Mouse (Mus musculus): ENCODE data around the gene Olfr1061.
"Not testable (repeated sequence)": the region's sequence is repeated elsewhere in the genome, so short reads cannot be mapped to it uniquely, and the experiment has no call there.

Gene Olfr1061

GRCm38 (mm10) chr2:86413950-86414349, at the start of gene Olfr1061:
Gene Olfr1061 (minus strand): TSS chr2:86414050.
- no peak for DNase-seq (ENCODE audit: low read depth)

DNA sequence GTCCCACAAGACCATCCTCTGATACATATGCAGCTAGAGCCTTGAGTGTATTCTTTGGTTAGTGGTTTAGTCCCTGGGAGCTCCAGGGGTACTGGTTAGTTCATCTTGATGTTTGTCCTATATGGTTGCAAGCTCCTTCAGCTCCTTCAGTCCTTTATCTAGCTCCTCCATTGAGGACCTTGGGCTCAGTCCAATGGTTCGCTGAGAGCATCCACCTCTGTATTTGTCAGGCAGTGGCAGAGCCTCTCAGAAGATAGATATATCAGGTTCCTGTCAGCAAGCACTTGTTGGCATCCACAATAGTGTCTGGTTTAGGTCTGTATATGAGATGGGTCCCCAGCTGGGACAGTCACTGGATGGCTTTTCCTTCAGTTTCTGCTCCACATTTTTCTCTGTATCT, 46.6 kb upstream of the Olfr1061 start:
- DNase-seq (ENCODE audit: low read depth) = no peak

DNA sequence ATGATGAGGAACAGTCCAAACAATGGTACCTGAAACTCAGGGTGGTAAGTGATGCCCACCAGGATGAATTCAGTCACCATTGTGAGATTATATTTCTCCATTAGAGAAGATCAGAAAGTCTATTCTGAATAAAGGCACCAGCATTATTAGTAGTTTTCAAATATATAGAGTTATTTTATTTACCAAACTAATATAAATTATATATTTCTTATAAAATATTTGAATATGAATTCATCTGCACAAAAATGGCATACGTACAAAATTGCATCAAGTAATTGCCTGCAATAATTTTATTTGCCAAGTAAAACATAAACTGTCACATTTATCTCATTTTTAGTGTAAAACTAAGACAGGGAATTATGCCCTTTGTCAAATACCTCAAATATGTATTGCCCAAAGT, 42.3 kb upstream of the Olfr1061 start, which contains the start of gene Olfr1066:
Olfr1066 (minus strand) TSS at position 101 of the 400 bp plus-strand sequence.
- DNase-seq (ENCODE audit: low read depth) = no peak

- not testable (repeated sequence) for DNase-seq (ENCODE audit: low read depth)
Measured at GRCm38 (mm10) chr2:86450491-86450890, 36.6 kb upstream of the Olfr1061 start, which contains the start of gene Olfr1065. Gene Olfr1065 (minus strand): TSS chr2:86450591.

GRCm38 (mm10) chr2:86442101-86442500, 28.3 kb upstream of the Olfr1061 start:
- not testable (repeated sequence) for DNase-seq (ENCODE audit: low read depth)

DNA sequence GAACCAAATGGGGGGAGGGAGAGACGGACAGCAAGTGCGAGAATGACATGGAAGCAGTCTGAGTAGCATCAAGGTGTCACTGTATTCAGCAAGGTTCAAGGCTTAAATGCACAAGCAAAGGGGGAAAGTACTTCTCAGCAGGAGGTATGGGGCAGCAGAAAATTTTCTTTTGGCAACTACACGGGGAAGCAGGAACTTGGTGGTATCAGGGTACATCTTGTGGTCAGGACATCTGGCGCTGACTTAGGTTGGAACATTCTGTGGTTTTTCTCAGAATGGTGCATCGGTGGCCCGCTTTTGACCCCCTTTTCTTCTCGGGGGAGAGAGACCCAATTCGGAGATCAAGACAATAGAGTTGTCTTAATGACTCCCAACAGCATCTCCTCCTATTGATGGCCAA, 14.7 kb upstream of the Olfr1061 start:
- DNase-seq (ENCODE audit: low read depth) = not testable (repeated sequence)

DNA sequence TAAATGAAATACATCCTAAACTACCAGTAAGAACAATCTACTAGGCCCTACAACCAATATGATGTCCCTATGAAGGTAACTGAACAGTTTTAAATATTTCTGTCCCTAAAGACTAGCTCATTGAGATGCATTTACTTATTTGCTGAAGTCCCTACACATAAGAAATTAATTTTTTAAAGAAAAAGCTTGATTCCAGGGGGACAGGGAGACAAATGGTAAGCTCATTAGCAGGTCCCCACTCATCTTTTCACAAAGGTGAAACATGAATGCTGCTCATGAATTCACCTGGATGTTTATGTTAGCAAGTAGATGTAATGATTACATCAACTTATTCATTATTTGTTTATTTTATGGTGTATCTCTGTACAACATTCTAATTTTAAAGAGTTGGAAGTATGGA, 12.8 kb upstream of the Olfr1061 start, which contains the start of gene Olfr1062:
Olfr1062 (minus strand) TSS at position 101 of the 400 bp plus-strand sequence.
- not testable (repeated sequence) for DNase-seq (ENCODE audit: low read depth)

GRCm38 (mm10) chr2:86395114-86395513, 18.7 kb downstream of the Olfr1061 start:
- no peak for DNase-seq (ENCODE audit: low read depth)

GRCm38 (mm10) chr2:86388461-86388860, 25.4 kb downstream of the Olfr1061 start, which contains the start of gene Olfr1058:
Gene Olfr1058 (minus strand): TSS chr2:86388561.
- DNase-seq (ENCODE audit: low read depth) = not testable (repeated sequence)

DNA sequence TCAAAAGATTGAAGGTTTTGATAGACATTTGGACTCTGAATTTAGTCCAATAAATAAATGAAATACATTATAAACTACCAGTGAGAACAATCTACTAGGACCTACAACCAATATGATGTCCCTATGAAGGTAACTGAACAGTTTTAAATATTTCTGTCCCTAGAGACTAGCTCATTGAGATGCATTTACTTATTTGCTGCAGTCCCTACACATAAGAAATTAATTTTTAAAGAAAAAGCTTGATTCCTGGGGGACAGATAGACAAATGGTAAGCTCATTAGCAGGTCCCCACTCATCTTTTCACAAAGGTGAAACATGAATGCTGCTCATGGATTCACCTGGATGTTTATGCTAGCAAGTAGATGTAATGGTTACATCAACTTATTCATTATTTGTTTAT, 35.6 kb downstream of the Olfr1061 start, which contains the start of gene Olfr1057:
Olfr1057 (minus strand) TSS at position 101 of the 400 bp plus-strand sequence.
- no peak for DNase-seq (ENCODE audit: low read depth)

DNA sequence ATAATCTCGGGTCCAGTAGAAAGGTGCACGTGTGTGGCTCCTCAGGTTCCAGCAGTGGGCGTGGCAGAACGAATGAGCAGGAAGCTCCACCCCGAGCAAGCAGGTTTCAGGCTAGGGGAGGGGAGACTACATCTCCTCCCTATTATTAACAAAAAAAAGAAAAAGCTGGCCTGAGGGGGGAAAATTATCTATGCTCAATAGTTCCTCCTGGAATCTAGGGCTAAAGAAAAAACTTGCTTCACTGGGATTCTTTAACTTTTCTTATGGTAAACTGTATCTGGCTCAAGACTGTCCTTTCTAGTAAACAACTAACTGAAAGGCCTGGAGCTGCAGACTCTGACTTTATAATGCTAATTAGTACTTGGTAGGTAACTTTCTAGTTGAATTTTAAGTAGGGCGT, 47.5 kb downstream of the Olfr1061 start:
- DNase-seq (ENCODE audit: low read depth) = not testable (repeated sequence)
